Mouse (Mus musculus) lung, embryonic 14.5 days (tissue): Measurements from ENCODE around the gene Acot13. TPM values are rescaled to one million over a fixed set of nuclear protein-coding genes. Genes with fewer than 3 reads are reported as not detected.
A peak's percentile ranks its signal among the peaks of the same experiment; 100 is the strongest.
"Not testable (repeated sequence)": the region's sequence is repeated elsewhere in the genome, so short reads cannot be mapped to it uniquely, and the experiment has no call there.

Experiments
- ATAC-seq: fragments of 200-750 bp; cut with Nextera tagmentation; 2 replicates; pipeline ENCODE4 v1.8.0; 2017; ENCODE audit warnings: mild to moderate bottlenecking, moderate TSS enrichment, moderate library complexity; ENCODE audit not compliant: insufficient read depth
- DNase-seq: peaks from one replicate; pipeline ENCODE4 v3.0.0-alpha.2; 2015
- H3K27ac ChIP-seq: fragments of 300-500 bp; sonication (generic); 2 replicates; pipeline ENCODE4 v1.5.1; 2014; ENCODE audit warnings: low read depth, mild to moderate bottlenecking, moderate library complexity
- H3K27me3 ChIP-seq: fragments of 300-500 bp; sonication (generic); 2 replicates; pipeline ENCODE4 v1.6.1; 2014; ENCODE audit warnings: low read length, control low read depth; ENCODE audit not compliant: insufficient read depth
- H3K36me3 ChIP-seq: fragments of 300-500 bp; sonication (generic); 2 replicates; pipeline ENCODE4 v1.6.1; 2014; ENCODE audit warnings: control low read depth; ENCODE audit not compliant: insufficient read depth
- H3K4me1 ChIP-seq: fragments of 300-500 bp; sonication (generic); 2 replicates; pipeline ENCODE4 v1.6.1; 2014; ENCODE audit warnings: antibody characterized with exemption, control low read depth; ENCODE audit not compliant: insufficient read depth
- H3K4me2 ChIP-seq: fragments of 300-500 bp; sonication (generic); 2 replicates; pipeline ENCODE4 v1.6.1; 2014; ENCODE audit warnings: mild to moderate bottlenecking
- H3K4me3 ChIP-seq: fragments of 300-500 bp; sonication (generic); 2 replicates; pipeline ENCODE4 v1.5.1; 2014; ENCODE audit warnings: low read depth, low read length
- H3K9ac ChIP-seq: fragments of 300-500 bp; sonication (generic); 2 replicates; pipeline ENCODE4 v1.6.1; 2014
- H3K9me3 ChIP-seq: fragments of 300-500 bp; sonication (generic); 2 replicates; pipeline ENCODE4 v1.6.1; 2016; ENCODE audit warnings: low read depth, low read length, control low read depth
- CTCF ChIP-seq: IDR thresholded peaks from 2 replicates; pipeline ENCODE4 v1.5.1; 2016; ENCODE audit warnings: antibody characterized with exemption, low read depth
- WGBS: fragments of 180-500 bp; shearing (Covaris S2); extraction: QIAGEN DNeasy Blood & Tissue Kit; methylation state at CpG from one replicate; pipeline ENCODE4 v1.1.7; 2014; 5-methylcytosine and 5-hydroxymethylcytosine counted together
- polyA plus RNA-seq: library from polyadenylated mRNA; unstranded; fragments of >200 nt; fragmentation: Nextera tagmentation; extraction: Ambion mirVana; gene quantifications from 2 replicates; pipeline ENCODE4 v1.2.1, GENCODE M21; 2014

Gene Acot13
- polyA plus RNA-seq, 1 experiment from 2014 or later: 62.3 TPM

DNA sequence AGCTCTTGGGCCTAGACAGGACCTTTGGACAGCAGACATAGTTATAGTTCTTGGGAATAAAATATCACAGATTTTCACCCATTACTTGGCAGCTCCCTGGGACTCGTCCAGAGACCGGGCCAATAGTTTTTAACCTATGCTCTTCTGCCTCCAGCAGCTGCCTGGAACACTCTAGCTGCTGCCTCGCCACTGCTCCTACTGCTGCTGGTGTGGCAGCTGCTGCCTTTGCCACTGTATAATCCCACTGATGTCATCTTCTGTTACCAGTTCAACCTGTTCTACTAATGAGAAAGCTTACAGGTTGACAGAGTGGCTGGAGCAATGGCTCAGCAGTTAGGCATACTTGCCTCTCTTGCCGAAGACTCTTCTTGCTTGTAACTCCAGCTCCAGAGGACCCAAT lies 18.0 kb upstream of the Acot13 start:
- H3K9me3 ChIP-seq: no peaks in the 10 kb centered on the region
- no peak for TF ChIP-seq CTCF
- ATAC-seq (no peak), DNase-seq (no peak)
- H3K4me2 ChIP-seq: no peak overlapping the region
- no peaks in the 10 kb centered on the region for H3K36me3 ChIP-seq
- no peaks in the 10 kb centered on the region for H3K4me1 ChIP-seq
- no peak overlapping the region for H3K4me3 ChIP-seq
- WGBS: 65% methylated on average over 4 of the region's 4 CpGs
- no peak overlapping the region for H3K9ac ChIP-seq
- no peaks in the 10 kb centered on the region for H3K27me3 ChIP-seq
- H3K27ac ChIP-seq: no peak overlapping the region

GRCm38 (mm10) chr13:24844983-24845955 lies 13.9 kb upstream of the Acot13 start, which contains the start of gene D130043K22Rik:
Gene D130043K22Rik (plus strand): TSS chr13:24845135.
- peak within 1 kb of the TSS; percentile 36 for H3K4me3 ChIP-seq
- H3K9ac ChIP-seq: peak within 1 kb of the TSS; percentile 28; the same call in 1 of the 2 replicates
- peak within 1 kb of the TSS; percentile 75 for H3K4me2 ChIP-seq
- no peaks in the 10 kb centered on the region for H3K4me1 ChIP-seq
- H3K9me3 ChIP-seq: no peaks in the 10 kb centered on the region
- H3K36me3 ChIP-seq: peaks cover 18% of the 10 kb centered on the region; the same call in 1 of the 2 replicates
- TF ChIP-seq CTCF: no peak
- DNase-seq (peak; percentile 66), ATAC-seq (peak; percentile 89)
- WGBS: 12% methylated on average over 40 of the region's 40 CpGs
- H3K27me3 ChIP-seq: no peaks in the 10 kb centered on the region
- H3K27ac ChIP-seq: no peak within 1 kb of the TSS

GRCm38 (mm10) chr13:24841702-24842101 lies 10.4 kb upstream of the Acot13 start:
- Histone ChIP-seq H3K36me3 (peaks cover 40% of the 10 kb centered on the region), H3K4me3 (no peak overlapping the region), H3K27ac (no peak overlapping the region), H3K9ac (no peak overlapping the region), H3K4me1 (no peaks in the 10 kb centered on the region), H3K9me3 (no peaks in the 10 kb centered on the region), H3K4me2 (no peak overlapping the region), H3K27me3 (no peaks in the 10 kb centered on the region)
- TF ChIP-seq CTCF: no peak
- no peak for DNase-seq
- WGBS: 69% methylated on average over 3 of the region's 3 CpGs
- no peak for ATAC-seq

DNA sequence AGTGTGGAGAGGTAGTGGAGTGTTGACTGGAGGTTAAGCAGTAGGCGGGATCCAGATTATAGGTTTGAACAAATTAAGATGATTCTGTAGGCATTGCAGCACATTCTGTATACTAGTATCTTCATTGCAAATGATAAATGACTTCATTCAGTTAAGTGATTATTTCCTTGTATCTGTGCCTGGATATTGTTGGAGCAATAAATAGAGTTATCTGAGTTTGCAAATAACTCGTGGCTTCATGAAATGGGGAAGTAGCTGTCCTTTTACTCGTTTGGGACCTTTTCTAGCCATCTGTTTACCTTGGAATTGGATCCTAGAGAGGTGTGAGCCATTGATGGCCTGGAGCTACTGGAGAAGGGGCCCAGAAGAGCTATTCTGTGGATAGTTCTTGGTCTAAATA lies 8.5 kb upstream of the Acot13 start:
- Histone ChIP-seq H3K4me3 (no peak overlapping the region), H3K36me3 (peaks cover 51% of the 10 kb centered on the region), H3K9me3 (no peaks in the 10 kb centered on the region), H3K27me3 (no peaks in the 10 kb centered on the region), H3K27ac (no peak overlapping the region; the same call in 1 of the 2 replicates), H3K4me2 (no peak overlapping the region), H3K4me1 (no peaks in the 10 kb centered on the region), H3K9ac (no peak overlapping the region)
- TF ChIP-seq CTCF: no peak
- ATAC-seq: no peak
- 63% methylated on average over 3 of the region's 3 CpGs for WGBS
- DNase-seq: no peak

- H3K4me2 ChIP-seq, H3K9me3 ChIP-seq, ATAC-seq, H3K27ac ChIP-seq, H3K4me3 ChIP-seq, H3K9ac ChIP-seq, DNase-seq, H3K27me3 ChIP-seq: not testable (repeated sequence)
- Histone ChIP-seq H3K4me1 (peaks cover 12% of the 10 kb centered on the region), H3K36me3 (peaks cover 47% of the 10 kb centered on the region)
- WGBS: 88% methylated on average over 8 of the region's 8 CpGs
Measured at GRCm38 (mm10) chr13:24837765-24838164, 6.4 kb upstream of the Acot13 start.

DNA sequence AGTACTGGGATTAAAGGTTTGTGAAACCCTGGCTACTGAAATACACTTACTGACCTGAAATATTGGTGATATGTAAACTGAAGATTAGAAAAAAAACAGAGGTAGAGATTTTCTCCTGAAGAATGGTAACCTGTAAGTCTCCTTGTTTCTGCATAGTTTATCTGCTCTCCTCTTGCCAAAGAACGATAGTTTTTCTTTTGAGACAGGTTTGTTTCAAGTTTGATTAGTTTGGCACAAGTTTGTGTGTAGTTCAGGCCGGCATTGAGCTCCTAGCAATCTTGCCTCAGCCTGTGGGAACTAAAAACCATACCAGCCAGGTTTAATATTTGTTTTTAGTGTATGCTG lies 1.4 kb upstream of the Acot13 start:
- H3K9ac ChIP-seq: peak overlapping the region; percentile 95
- H3K4me3 ChIP-seq: peak overlapping the region; percentile 94
- no peaks in the 10 kb centered on the region for H3K9me3 ChIP-seq
- H3K36me3 ChIP-seq: peaks cover 15% of the 10 kb centered on the region
- no peak for TF ChIP-seq CTCF
- 29% methylated on average over 2 of the region's 2 CpGs for WGBS
- no peak overlapping the region for H3K27ac ChIP-seq
- H3K27me3 ChIP-seq: no peaks in the 10 kb centered on the region
- peaks cover 12% of the 10 kb centered on the region for H3K4me1 ChIP-seq
- no peak for DNase-seq
- ATAC-seq: no peak
- H3K4me2 ChIP-seq: peak overlapping the region; percentile 82

GRCm38 (mm10) chr13:24832131-24832810 lies 931 bp upstream of the Acot13 start:
- Histone ChIP-seq H3K9ac (peak overlapping the region; percentile 95), H3K27me3 (no peaks in the 10 kb centered on the region), H3K9me3 (no peaks in the 10 kb centered on the region), H3K36me3 (peaks cover 13% of the 10 kb centered on the region), H3K27ac (peak overlapping the region; percentile 94), H3K4me3 (peak overlapping the region; percentile 94), H3K4me1 (peaks cover 12% of the 10 kb centered on the region), H3K4me2 (peak overlapping the region; percentile 82)
- no peak for DNase-seq
- ATAC-seq: no peak; the same call in 1 of the 2 replicates
- WGBS: 3% methylated on average over 21 of the region's 21 CpGs
- no peak for TF ChIP-seq CTCF
